Mouse (Mus musculus) intestine, embryonic 16.5 days (tissue): ENCODE data around the gene Dpm3. TPM values are rescaled to one million over a fixed set of nuclear protein-coding genes. Genes with fewer than 3 reads are reported as not detected.

ENCODE experiments used
- ATAC-seq: fragments of 200-750 bp; cut with Nextera tagmentation; 2 replicates; pipeline ENCODE4 v1.8.0; 2017; ENCODE audit warnings: moderate TSS enrichment, moderate library complexity
- H3K27ac ChIP-seq: fragments of 300-500 bp; sonication (generic); 2 replicates; pipeline ENCODE4 v1.5.1; 2014; ENCODE audit warnings: mild to moderate bottlenecking, low read length
- H3K27me3 ChIP-seq: fragments of 300-500 bp; sonication (generic); replicated peaks from 2 replicates; pipeline ENCODE4 v1.6.1; 2014; ENCODE audit warnings: low read length, control low read depth, mixed read lengths; ENCODE audit not compliant: control insufficient read depth, insufficient read depth
- H3K36me3 ChIP-seq: fragments of 300-500 bp; sonication (generic); 2 replicates; pipeline ENCODE4 v1.6.1; 2014; ENCODE audit warnings: low read length, control low read depth; ENCODE audit not compliant: control insufficient read depth, insufficient read depth
- H3K4me1 ChIP-seq: fragments of 300-500 bp; sonication (generic); 2 replicates; pipeline ENCODE4 v1.6.1; 2014; ENCODE audit warnings: low read length, control low read depth, mixed read lengths; ENCODE audit not compliant: control insufficient read depth, insufficient read depth
- H3K4me2 ChIP-seq: fragments of 300-500 bp; sonication (generic); 2 replicates; pipeline ENCODE4 v1.6.1; 2014; ENCODE audit warnings: low read depth, low read length, control low read depth
- H3K4me3 ChIP-seq: fragments of 300-500 bp; sonication (generic); 2 replicates; pipeline ENCODE4 v1.5.1; 2014; ENCODE audit warnings: mild to moderate bottlenecking, low read length
- H3K9ac ChIP-seq: fragments of 300-500 bp; sonication (generic); 2 replicates; pipeline ENCODE4 v1.6.1; 2014; ENCODE audit warnings: low read depth, low read length
- H3K9me3 ChIP-seq: fragments of 300-500 bp; sonication (generic); 2 replicates; pipeline ENCODE4 v1.6.1; 2016; ENCODE audit warnings: low read length, control low read depth; ENCODE audit not compliant: control insufficient read depth
- WGBS: fragments of 180-500 bp; shearing (Covaris S2); extraction: QIAGEN DNeasy Blood & Tissue Kit; methylation state at CpG from one replicate; pipeline ENCODE4 v1.1.7; 2014; 5-methylcytosine and 5-hydroxymethylcytosine counted together
- polyA plus RNA-seq: library from polyadenylated mRNA; unstranded; fragments of >200 nt; fragmentation: Nextera tagmentation; extraction: Ambion mirVana; gene quantifications from 2 replicates; pipeline ENCODE4 v1.2.1, GENCODE M21; 2015

Gene Dpm3
- polyA plus RNA-seq, 1 experiment from 2014 or later = 119 TPM

GRCm38 (mm10) chr3:89250435-89251040 lies 8.6 kb upstream of the Dpm3 start:
- H3K9me3 ChIP-seq = no peaks in the 10 kb centered on the region
- H3K9ac ChIP-seq = no peak overlapping the region; the same call in 1 of the 2 replicates
- H3K4me2 ChIP-seq = 0 out of 2 replicates have a peak overlapping the region, but pooled peaks have one; percentile 24
- peaks cover 43% of the 10 kb centered on the region for H3K4me1 ChIP-seq
- H3K27ac ChIP-seq = peak overlapping the region; percentile 30
- no peak overlapping the region for H3K4me3 ChIP-seq
- peak; percentile 23; the same call in 1 of the 2 replicates for ATAC-seq
- H3K36me3 ChIP-seq = no peaks in the 10 kb centered on the region
- 25% methylated on average over 7 of the region's 7 CpGs for WGBS
- no peaks in the 10 kb centered on the region for H3K27me3 ChIP-seq

- 11% methylated on average over 17 of the region's 17 CpGs for WGBS
- ATAC-seq = peak; percentile 19
- no peaks in the 10 kb centered on the region for H3K36me3 ChIP-seq
- H3K9ac ChIP-seq = peak overlapping the region; percentile 41
- no peaks in the 10 kb centered on the region for H3K27me3 ChIP-seq
- no peaks in the 10 kb centered on the region for H3K9me3 ChIP-seq
- H3K27ac ChIP-seq = 0 out of 2 replicates have a peak overlapping the region, but pooled peaks have one; percentile 8
- peak overlapping the region; percentile 24; the same call in 1 of the 2 replicates for H3K4me2 ChIP-seq
- peaks cover 39% of the 10 kb centered on the region for H3K4me1 ChIP-seq
- H3K4me3 ChIP-seq = peak overlapping the region; percentile 9; the same call in 1 of the 2 replicates
Measured at GRCm38 (mm10) chr3:89251365-89251895, 7.7 kb upstream of the Dpm3 start.

- Histone ChIP-seq H3K4me1 (peaks cover 26% of the 10 kb centered on the region), H3K27ac (no peak overlapping the region), H3K27me3 (no peaks in the 10 kb centered on the region), H3K4me3 (no peak overlapping the region), H3K36me3 (no peaks in the 10 kb centered on the region), H3K9ac (no peak overlapping the region), H3K4me2 (no peak overlapping the region), H3K9me3 (no peaks in the 10 kb centered on the region)
- ATAC-seq = peak; percentile 12; the same call in 1 of the 2 replicates
- WGBS = 78% methylated on average over 5 of the region's 5 CpGs
Measured at GRCm38 (mm10) chr3:89254994-89255393, 4.2 kb upstream of the Dpm3 start.

GRCm38 (mm10) chr3:89256177-89256576 lies 3.0 kb upstream of the Dpm3 start:
- Histone ChIP-seq H3K9me3 (no peaks in the 10 kb centered on the region), H3K27ac (no peak overlapping the region), H3K4me1 (peaks cover 18% of the 10 kb centered on the region), H3K36me3 (no peaks in the 10 kb centered on the region), H3K4me2 (no peak overlapping the region), H3K27me3 (no peaks in the 10 kb centered on the region), H3K9ac (no peak overlapping the region), H3K4me3 (no peak overlapping the region)
- ATAC-seq = no peak
- WGBS = 78% methylated on average over 5 of the region's 5 CpGs

- H3K36me3 ChIP-seq = no peaks in the 10 kb centered on the region
- H3K4me1 ChIP-seq = no peaks in the 10 kb centered on the region
- 65% methylated on average over 3 of the region's 3 CpGs for WGBS
- H3K4me2 ChIP-seq = no peak overlapping the region
- no peak overlapping the region for H3K27ac ChIP-seq
- no peaks in the 10 kb centered on the region for H3K9me3 ChIP-seq
- no peak overlapping the region for H3K9ac ChIP-seq
- H3K4me3 ChIP-seq = no peak overlapping the region
- H3K27me3 ChIP-seq = no peaks in the 10 kb centered on the region
- ATAC-seq = no peak
Measured at GRCm38 (mm10) chr3:89260211-89260610, 1.1 kb downstream of the Dpm3 start.

GRCm38 (mm10) chr3:89262417-89262816 lies 3.3 kb downstream of the Dpm3 start:
- Histone ChIP-seq H3K36me3 (no peaks in the 10 kb centered on the region), H3K27ac (no peak overlapping the region), H3K4me1 (peaks cover 4% of the 10 kb centered on the region; the same call in 1 of the 2 replicates), H3K4me2 (no peak overlapping the region), H3K4me3 (no peak overlapping the region), H3K9me3 (no peaks in the 10 kb centered on the region), H3K9ac (no peak overlapping the region), H3K27me3 (no peaks in the 10 kb centered on the region)
- WGBS = 65% methylated on average over 10 of the region's 10 CpGs
- no peak for ATAC-seq

GRCm38 (mm10) chr3:89266439-89266893 lies 7.3 kb downstream of the Dpm3 start:
- Histone ChIP-seq H3K4me1 (peaks cover 26% of the 10 kb centered on the region), H3K36me3 (no peaks in the 10 kb centered on the region), H3K27me3 (no peaks in the 10 kb centered on the region), H3K4me3 (peak overlapping the region; percentile 82), H3K9me3 (no peaks in the 10 kb centered on the region), H3K9ac (peak overlapping the region; percentile 99), H3K27ac (peak overlapping the region; percentile 79), H3K4me2 (peak overlapping the region; percentile 87)
- WGBS = under 1% methylated on average over 20 of the region's 20 CpGs
- ATAC-seq = peak; percentile 86

GRCm38 (mm10) chr3:89268916-89269315 lies 9.8 kb downstream of the Dpm3 start:
- Histone ChIP-seq H3K27me3 (no peaks in the 10 kb centered on the region), H3K4me3 (no peak overlapping the region), H3K9ac (peak overlapping the region; percentile 11; the same call in 1 of the 2 replicates), H3K4me2 (no peak overlapping the region), H3K27ac (no peak overlapping the region), H3K4me1 (peaks cover 26% of the 10 kb centered on the region), H3K36me3 (no peaks in the 10 kb centered on the region; the same call in 1 of the 2 replicates), H3K9me3 (no peaks in the 10 kb centered on the region)
- no peak for ATAC-seq
- 71% methylated on average over 8 of the region's 8 CpGs for WGBS

GRCm38 (mm10) chr3:89270051-89270755 lies 11.0 kb downstream of the Dpm3 start, which contains the start of gene Slc50a1:
TSS of gene Slc50a1 (minus strand) at chr3:89270570.
- no peaks in the 10 kb centered on the region for H3K9me3 ChIP-seq
- peaks cover 26% of the 10 kb centered on the region for H3K4me1 ChIP-seq
- H3K4me2 ChIP-seq = peak within 1 kb of the TSS; percentile 79
- H3K4me3 ChIP-seq = peak within 1 kb of the TSS; percentile 62
- no peaks in the 10 kb centered on the region; the same call in 1 of the 2 replicates for H3K36me3 ChIP-seq
- H3K27ac ChIP-seq = peak within 1 kb of the TSS; percentile 75
- 1% methylated on average over 39 of the region's 39 CpGs for WGBS
- peak; percentile 64 for ATAC-seq
- H3K27me3 ChIP-seq = no peaks in the 10 kb centered on the region
- H3K9ac ChIP-seq = peak within 1 kb of the TSS; percentile 84
